Mouse (Mus musculus) forebrain, embryonic 12.5 days (tissue): ENCODE results near the gene Gpr182. TPM values are rescaled to one million over a fixed set of nuclear protein-coding genes. Genes with fewer than 3 reads are reported as not detected.
"Not testable (repeated sequence)": the region's sequence is repeated elsewhere in the genome, so short reads cannot be mapped to it uniquely, and the experiment has no call there.

ENCODE experiments used
- ATAC-seq: fragments of 200-750 bp; cut with Nextera tagmentation; 2 replicates; pipeline ENCODE4 v1.8.0; 2017; ENCODE audit warnings: moderate TSS enrichment; ENCODE audit not compliant: low FRiP score
- H3K27ac ChIP-seq: fragments of 300-500 bp; sonication (generic); 2 replicates; pipeline ENCODE4 v1.5.1; 2016; ENCODE audit warnings: mild to moderate bottlenecking
- H3K27me3 ChIP-seq: fragments of 300-500 bp; sonication (generic); 2 replicates; pipeline ENCODE4 v1.6.1; 2016; ENCODE audit warnings: mild to moderate bottlenecking
- H3K36me3 ChIP-seq: fragments of 300-500 bp; sonication (generic); replicated peaks from 2 replicates; pipeline ENCODE4 v1.6.1; 2016; ENCODE audit warnings: mild to moderate bottlenecking
- H3K4me1 ChIP-seq: fragments of 300-500 bp; sonication (generic); 2 replicates; pipeline ENCODE4 v1.6.1; 2016
- H3K4me2 ChIP-seq: fragments of 300-500 bp; sonication (generic); 2 replicates; pipeline ENCODE4 v1.6.1; 2016; ENCODE audit warnings: mild to moderate bottlenecking, moderate library complexity
- H3K4me3 ChIP-seq: fragments of 300-500 bp; sonication (generic); replicated peaks from 2 replicates; pipeline ENCODE4 v1.5.1; 2016; ENCODE audit warnings: mild to moderate bottlenecking
- H3K9ac ChIP-seq: fragments of 300-500 bp; sonication (generic); 2 replicates; pipeline ENCODE4 v1.6.1; 2016; ENCODE audit warnings: mild to moderate bottlenecking
- H3K9me3 ChIP-seq: fragments of 300-500 bp; sonication (generic); 2 replicates; pipeline ENCODE4 v1.6.1; 2016
- WGBS: fragments of 180-500 bp; shearing (Covaris S2); methylation state at CpG from one replicate; pipeline ENCODE4 v1.1.7; 2016; 5-methylcytosine and 5-hydroxymethylcytosine counted together
- polyA plus RNA-seq: library from polyadenylated mRNA; unstranded; fragments of >200 nt; fragmentation: Nextera tagmentation; extraction: Ambion mirVana; gene quantifications from 2 replicates; pipeline ENCODE4 v1.2.1, GENCODE M21; 2016

Gene Gpr182
- 0.28 and 0.42 TPM in 2 replicates for polyA plus RNA-seq

- no peaks in the 10 kb centered on the region for H3K27me3 ChIP-seq
- peak within 1 kb of the TSS; percentile 41 for H3K4me2 ChIP-seq
- 71% methylated on average over 8 of the region's 8 CpGs for WGBS
- H3K4me3 ChIP-seq = no peak within 1 kb of the TSS
- no peak for ATAC-seq
- H3K4me1 ChIP-seq = peaks cover 10% of the 10 kb centered on the region; the same call in 1 of the 2 replicates
- H3K36me3 ChIP-seq = peaks cover 20% of the 10 kb centered on the region
- no peaks in the 10 kb centered on the region for H3K9me3 ChIP-seq
- H3K9ac ChIP-seq = no peak within 1 kb of the TSS
- H3K27ac ChIP-seq = no peak within 1 kb of the TSS
Observed at GRCm38 (mm10) chr10:127751548-127751947, at the start of gene Gpr182. Gene Gpr182, minus strand, starts transcription at chr10:127751732.

- H3K36me3 ChIP-seq = no peaks in the 10 kb centered on the region
- ATAC-seq = no peak
- 0 out of 2 replicates have a peak, but pooled peaks cover 2% of the 10 kb centered on the region for H3K9me3 ChIP-seq
- no peak within 1 kb of the TSS for H3K4me2 ChIP-seq
- no peak within 1 kb of the TSS for H3K4me3 ChIP-seq
- no peak within 1 kb of the TSS for H3K9ac ChIP-seq
- H3K27me3 ChIP-seq = no peaks in the 10 kb centered on the region
- H3K27ac ChIP-seq = no peak within 1 kb of the TSS
- no peaks in the 10 kb centered on the region for H3K4me1 ChIP-seq
- WGBS = 89% methylated on average over 6 of the region's 6 CpGs
Observed at GRCm38 (mm10) chr10:127800891-127801290, 49.4 kb upstream of the Gpr182 start, which contains the start of gene Rdh16. Gene Rdh16, plus strand, starts transcription at chr10:127801152.

GRCm38 (mm10) chr10:127799295-127799694 is 47.8 kb upstream of the Gpr182 start:
- Histone ChIP-seq H3K36me3 (no peaks in the 10 kb centered on the region), H3K4me2 (no peak overlapping the region), H3K9me3 (0 out of 2 replicates have a peak, but pooled peaks cover 2% of the 10 kb centered on the region), H3K4me1 (no peaks in the 10 kb centered on the region), H3K4me3 (no peak overlapping the region), H3K9ac (no peak overlapping the region), H3K27ac (no peak overlapping the region), H3K27me3 (no peaks in the 10 kb centered on the region)
- 61% methylated on average over 1 of the region's 1 CpGs for WGBS
- no peak for ATAC-seq

GRCm38 (mm10) chr10:127785411-127785810 is 33.9 kb upstream of the Gpr182 start:
- not testable (repeated sequence) for ATAC-seq, H3K4me2 ChIP-seq, H3K9ac ChIP-seq, H3K4me1 ChIP-seq, H3K4me3 ChIP-seq, H3K27me3 ChIP-seq, H3K36me3 ChIP-seq, H3K27ac ChIP-seq, H3K9me3 ChIP-seq
- 69% methylated on average over 1 of the region's 1 CpGs for WGBS

- not testable (repeated sequence) for H3K36me3 ChIP-seq, H3K4me1 ChIP-seq, H3K27ac ChIP-seq, H3K4me3 ChIP-seq, H3K9ac ChIP-seq, H3K4me2 ChIP-seq, H3K27me3 ChIP-seq, ATAC-seq, H3K9me3 ChIP-seq
- 96% methylated on average over 17 of the region's 17 CpGs for WGBS
Observed at GRCm38 (mm10) chr10:127782321-127782720, 30.8 kb upstream of the Gpr182 start.

- Histone ChIP-seq H3K9me3 (no peaks in the 10 kb centered on the region), H3K27ac (no peak within 1 kb of the TSS), H3K4me1 (no peaks in the 10 kb centered on the region), H3K4me2 (no peak within 1 kb of the TSS), H3K36me3 (no peaks in the 10 kb centered on the region), H3K4me3 (no peak within 1 kb of the TSS), H3K27me3 (no peaks in the 10 kb centered on the region), H3K9ac (no peak within 1 kb of the TSS)
- ATAC-seq = no peak
- 87% methylated on average over 2 of the region's 2 CpGs for WGBS
Observed at GRCm38 (mm10) chr10:127776011-127776410, 24.5 kb upstream of the Gpr182 start, which contains the start of gene Rdh9. Gene Rdh9, plus strand, starts transcription at chr10:127776386.

- no peak overlapping the region for H3K4me2 ChIP-seq
- no peaks in the 10 kb centered on the region for H3K36me3 ChIP-seq
- H3K9me3 ChIP-seq = no peaks in the 10 kb centered on the region
- no peak overlapping the region for H3K4me3 ChIP-seq
- H3K27ac ChIP-seq = no peak overlapping the region
- no peaks in the 10 kb centered on the region for H3K4me1 ChIP-seq
- no peaks in the 10 kb centered on the region for H3K27me3 ChIP-seq
- H3K9ac ChIP-seq = no peak overlapping the region
- ATAC-seq = no peak
- WGBS = 86% methylated on average over 1 of the region's 1 CpGs
Observed at GRCm38 (mm10) chr10:127766564-127766963, 15.0 kb upstream of the Gpr182 start.

- Histone ChIP-seq H3K27ac (no peak overlapping the region), H3K27me3 (no peaks in the 10 kb centered on the region), H3K36me3 (no peaks in the 10 kb centered on the region), H3K4me1 (no peaks in the 10 kb centered on the region), H3K4me3 (no peak overlapping the region), H3K4me2 (no peak overlapping the region), H3K9me3 (no peaks in the 10 kb centered on the region), H3K9ac (no peak overlapping the region)
- WGBS = 70% methylated on average over 12 of the region's 12 CpGs
- ATAC-seq = no peak
Observed at GRCm38 (mm10) chr10:127763914-127764680, 12.6 kb upstream of the Gpr182 start.

GRCm38 (mm10) chr10:127762926-127763325 is 11.4 kb upstream of the Gpr182 start:
- not testable (repeated sequence) for ATAC-seq, H3K9me3 ChIP-seq, H3K9ac ChIP-seq, H3K36me3 ChIP-seq, H3K4me1 ChIP-seq, H3K27me3 ChIP-seq, H3K27ac ChIP-seq, H3K4me2 ChIP-seq, H3K4me3 ChIP-seq
- WGBS = 90% methylated on average over 10 of the region's 10 CpGs

GRCm38 (mm10) chr10:127759181-127760110 is 7.9 kb upstream of the Gpr182 start, which contains the start of the genes Rdh1 and Rdh16f1:
Gene Rdh1, plus strand, starts transcription at chr10:127759721.
Gene Rdh16f1, plus strand, starts transcription at chr10:127759787.
- no peak for ATAC-seq
- no peak within 1 kb of the TSS for H3K4me3 ChIP-seq
- no peak within 1 kb of the TSS for H3K9ac ChIP-seq
- 73% methylated on average over 9 of the region's 9 CpGs for WGBS
- no peaks in the 10 kb centered on the region for H3K4me1 ChIP-seq
- H3K9me3 ChIP-seq = no peaks in the 10 kb centered on the region
- H3K4me2 ChIP-seq = no peak within 1 kb of the TSS
- no peaks in the 10 kb centered on the region for H3K36me3 ChIP-seq
- H3K27me3 ChIP-seq = no peaks in the 10 kb centered on the region
- no peak within 1 kb of the TSS for H3K27ac ChIP-seq

- H3K27me3 ChIP-seq = no peaks in the 10 kb centered on the region
- 57% methylated on average over 18 of the region's 18 CpGs for WGBS
- no peak overlapping the region for H3K27ac ChIP-seq
- no peaks in the 10 kb centered on the region for H3K9me3 ChIP-seq
- no peak overlapping the region for H3K4me3 ChIP-seq
- ATAC-seq = no peak
- H3K36me3 ChIP-seq = no peaks in the 10 kb centered on the region
- no peaks in the 10 kb centered on the region for H3K4me1 ChIP-seq
- H3K4me2 ChIP-seq = peak overlapping the region; percentile 32
- H3K9ac ChIP-seq = no peak overlapping the region
Observed at GRCm38 (mm10) chr10:127755770-127756468, 4.4 kb upstream of the Gpr182 start.

GRCm38 (mm10) chr10:127755246-127755645 is 3.7 kb upstream of the Gpr182 start:
- no peaks in the 10 kb centered on the region for H3K27me3 ChIP-seq
- H3K27ac ChIP-seq = no peak overlapping the region
- ATAC-seq = no peak
- H3K9ac ChIP-seq = no peak overlapping the region
- 88% methylated on average over 3 of the region's 3 CpGs for WGBS
- H3K4me1 ChIP-seq = no peaks in the 10 kb centered on the region
- H3K9me3 ChIP-seq = no peaks in the 10 kb centered on the region
- H3K4me3 ChIP-seq = no peak overlapping the region
- no peaks in the 10 kb centered on the region for H3K36me3 ChIP-seq
- H3K4me2 ChIP-seq = no peak overlapping the region
